Mouse (Mus musculus): ENCODE data around the gene Sod1.

The Sod1 gene

GRCm38 (mm10) chr16:90258950-90259349, 38.4 kb downstream of the Sod1 start:
- DNase-seq (ENCODE audit: low spot score): no peak

- no peak for DNase-seq (ENCODE audit: low spot score)
Measured at GRCm38 (mm10) chr16:90259623-90260022, 39.1 kb downstream of the Sod1 start.

- no peak for DNase-seq (ENCODE audit: low spot score)
Measured at GRCm38 (mm10) chr16:90260097-90260496, 39.5 kb downstream of the Sod1 start.

- no peak for DNase-seq (ENCODE audit: low spot score)
Measured at GRCm38 (mm10) chr16:90261791-90262190, 41.2 kb downstream of the Sod1 start.

- no peak for DNase-seq (ENCODE audit: low spot score)
Measured at GRCm38 (mm10) chr16:90264021-90264420, 43.5 kb downstream of the Sod1 start.

GRCm38 (mm10) chr16:90265106-90265505, 44.6 kb downstream of the Sod1 start:
- no peak for DNase-seq (ENCODE audit: low spot score)

GRCm38 (mm10) chr16:90266581-90266980, 46.0 kb downstream of the Sod1 start:
- no peak for DNase-seq (ENCODE audit: low spot score)

- no peak for DNase-seq (ENCODE audit: low spot score)
Measured at GRCm38 (mm10) chr16:90275521-90275920, 55.0 kb downstream of the Sod1 start.
